Mouse (Mus musculus) spleen, adult 2 months (tissue): ENCODE results near the gene Maml2.

ENCODE experiments used
- CTCF ChIP-seq: fragments of 200-500 bp; IDR thresholded peaks from 2 replicates; pipeline ENCODE4 v1.5.1; 2011; ENCODE audit warnings: mild to moderate bottlenecking, inconsistent platforms; ENCODE audit not compliant: insufficient read depth, insufficient read length, insufficient replicate concordance; ENCODE audit errors: extremely low read depth
- POLR2A ChIP-seq: fragments of 200-500 bp; IDR thresholded peaks from 2 replicates; pipeline ENCODE4 v1.6.1; 2011; ENCODE audit warnings: low read depth, low read length, inconsistent platforms

GRCm38 (mm10) chr9:13523046-13523445, 225.3 kb downstream of the Maml2 start:
- TF ChIP-seq POLR2A, result no peak
- TF ChIP-seq CTCF, result no peak
